Mouse (Mus musculus) small intestine, adult 2 months (tissue): ENCODE results near the gene Ephx1. TPM values are rescaled to one million over a fixed set of nuclear protein-coding genes. Genes with fewer than 3 reads are reported as not detected.
A peak's percentile ranks its signal among the peaks of the same experiment; 100 is the strongest.
"Not testable (repeated sequence)": the region's sequence is repeated elsewhere in the genome, so short reads cannot be mapped to it uniquely, and the experiment has no call there.

Experiments
- H3K27ac ChIP-seq: fragments of 200-500 bp; 2 replicates; pipeline ENCODE4 v1.5.1; 2012; ENCODE audit warnings: low read depth, low read length, control low read depth, inconsistent platforms; ENCODE audit not compliant: insufficient read depth
- H3K27me3 ChIP-seq: fragments of 200-500 bp; 2 replicates; pipeline ENCODE4 v1.6.1; 2012; ENCODE audit warnings: mild to moderate bottlenecking, moderate library complexity, low read length, inconsistent platforms; ENCODE audit not compliant: control insufficient read depth, insufficient read depth
- H3K36me3 ChIP-seq: fragments of 200-500 bp; 2 replicates; pipeline ENCODE4 v1.6.1; 2012; ENCODE audit warnings: mild to moderate bottlenecking, low read length, control low read depth, inconsistent platforms; ENCODE audit not compliant: control insufficient read depth, insufficient read depth
- H3K4me1 ChIP-seq: fragments of 200-500 bp; 2 replicates; pipeline ENCODE4 v1.6.1; 2012; ENCODE audit warnings: low read length, inconsistent platforms, mixed read lengths; ENCODE audit not compliant: control insufficient read depth, insufficient read depth, insufficient read length
- H3K4me3 ChIP-seq: fragments of 200-500 bp; 2 replicates; pipeline ENCODE4 v1.5.1; 2012; ENCODE audit warnings: low read depth, mild to moderate bottlenecking, control low read depth, inconsistent platforms, low read length, moderate library complexity
- CTCF ChIP-seq: fragments of 200-500 bp; IDR thresholded peaks from 2 replicates; pipeline ENCODE4 v1.5.1; 2012; ENCODE audit warnings: low read depth, mild to moderate bottlenecking, control low read depth, inconsistent platforms, low read length, moderate library complexity, mixed read lengths; ENCODE audit not compliant: insufficient replicate concordance, insufficient read length; ENCODE audit errors: extremely low read depth
- POLR2A ChIP-seq: fragments of 200-500 bp; IDR thresholded peaks from 2 replicates; pipeline ENCODE4 v1.6.1; 2012; ENCODE audit warnings: low read depth, mild to moderate bottlenecking, control low read depth, inconsistent platforms, low read length, moderate library complexity
- WGBS: fragments of 180-500 bp; shearing (Covaris S2); methylation state at CpG from one replicate; pipeline ENCODE4 v1.1.7; 2018; 5-methylcytosine and 5-hydroxymethylcytosine counted together
- polyA plus RNA-seq: library from polyadenylated mRNA; depleted of rRNA; stranded (reverse); fragments of >200 nt; gene quantifications from 2 replicates; pipeline ENCODE4 v1.2.3, GENCODE M21; 2012

Gene Ephx1
- polyA plus RNA-seq, 1 experiment, result 10.0 TPM

DNA sequence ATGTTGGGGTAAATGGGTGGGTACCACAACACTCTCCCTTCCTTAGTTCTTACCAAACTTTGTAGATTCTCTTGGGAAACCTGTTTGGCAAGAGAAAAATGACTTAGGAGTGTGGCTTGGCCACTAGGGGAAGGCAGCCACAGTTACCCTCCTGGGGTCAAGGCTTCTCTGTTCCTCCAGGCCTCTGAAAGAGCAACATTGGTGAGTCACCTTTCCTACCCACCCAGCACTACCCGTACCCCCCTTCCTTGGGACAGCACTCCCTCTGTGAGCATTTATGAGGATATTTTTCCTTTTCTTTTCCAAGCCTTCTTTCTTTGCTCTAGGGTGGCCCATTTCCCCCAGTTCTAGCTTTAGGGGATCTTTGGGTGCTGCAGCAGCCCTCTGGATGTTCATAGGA lies 76.8 kb downstream of the Ephx1 start:
- peaks cover 29% of the 10 kb centered on the region for H3K4me1 ChIP-seq
- no peak overlapping the region for H3K27ac ChIP-seq
- 35% methylated on average over 1 of the region's 1 CpGs for WGBS
- H3K27me3 ChIP-seq, result no peaks in the 10 kb centered on the region
- no peak for TF ChIP-seq POLR2A
- no peak for TF ChIP-seq CTCF
- no peak overlapping the region for H3K4me3 ChIP-seq
- 0 out of 2 replicates have a peak, but pooled peaks cover 1% of the 10 kb centered on the region for H3K36me3 ChIP-seq

DNA sequence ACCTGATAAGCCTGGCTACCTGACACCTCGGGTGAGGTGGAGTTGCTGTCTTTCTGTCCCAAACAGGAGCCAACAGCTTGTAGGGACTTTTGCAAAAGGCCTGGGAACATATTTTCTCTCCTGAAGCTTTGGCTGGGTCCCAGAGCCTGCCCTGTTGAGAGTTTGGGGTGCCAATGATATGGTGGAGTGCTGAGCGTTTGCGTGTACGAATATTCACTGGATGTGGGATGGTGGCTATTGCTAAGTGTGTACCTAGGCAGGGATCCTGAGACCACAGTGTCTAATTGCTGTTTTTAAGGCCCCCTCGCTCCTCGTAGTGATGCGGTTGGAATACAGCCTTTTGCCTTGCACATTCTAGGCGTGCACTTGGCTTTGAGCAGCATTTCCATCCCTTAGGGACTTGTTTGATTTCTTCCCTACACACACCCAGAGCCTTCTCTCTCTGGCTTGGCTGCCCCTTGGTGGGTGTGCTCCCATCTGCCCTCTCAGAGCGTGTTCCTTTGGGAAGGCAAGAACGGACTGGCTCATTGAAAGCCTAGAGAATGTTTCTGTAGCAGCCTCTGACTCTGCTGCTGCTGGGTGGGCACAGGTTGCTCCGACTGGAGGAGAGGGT lies 77.6 kb downstream of the Ephx1 start:
- H3K27me3 ChIP-seq, result no peaks in the 10 kb centered on the region
- TF ChIP-seq CTCF (no peak), POLR2A (no peak)
- WGBS, result 42% methylated on average over 11 of the region's 11 CpGs
- H3K36me3 ChIP-seq, result no peaks in the 10 kb centered on the region
- H3K27ac ChIP-seq, result peak overlapping the region; percentile 77
- peaks cover 29% of the 10 kb centered on the region for H3K4me1 ChIP-seq
- H3K4me3 ChIP-seq, result peak overlapping the region; percentile 80

DNA sequence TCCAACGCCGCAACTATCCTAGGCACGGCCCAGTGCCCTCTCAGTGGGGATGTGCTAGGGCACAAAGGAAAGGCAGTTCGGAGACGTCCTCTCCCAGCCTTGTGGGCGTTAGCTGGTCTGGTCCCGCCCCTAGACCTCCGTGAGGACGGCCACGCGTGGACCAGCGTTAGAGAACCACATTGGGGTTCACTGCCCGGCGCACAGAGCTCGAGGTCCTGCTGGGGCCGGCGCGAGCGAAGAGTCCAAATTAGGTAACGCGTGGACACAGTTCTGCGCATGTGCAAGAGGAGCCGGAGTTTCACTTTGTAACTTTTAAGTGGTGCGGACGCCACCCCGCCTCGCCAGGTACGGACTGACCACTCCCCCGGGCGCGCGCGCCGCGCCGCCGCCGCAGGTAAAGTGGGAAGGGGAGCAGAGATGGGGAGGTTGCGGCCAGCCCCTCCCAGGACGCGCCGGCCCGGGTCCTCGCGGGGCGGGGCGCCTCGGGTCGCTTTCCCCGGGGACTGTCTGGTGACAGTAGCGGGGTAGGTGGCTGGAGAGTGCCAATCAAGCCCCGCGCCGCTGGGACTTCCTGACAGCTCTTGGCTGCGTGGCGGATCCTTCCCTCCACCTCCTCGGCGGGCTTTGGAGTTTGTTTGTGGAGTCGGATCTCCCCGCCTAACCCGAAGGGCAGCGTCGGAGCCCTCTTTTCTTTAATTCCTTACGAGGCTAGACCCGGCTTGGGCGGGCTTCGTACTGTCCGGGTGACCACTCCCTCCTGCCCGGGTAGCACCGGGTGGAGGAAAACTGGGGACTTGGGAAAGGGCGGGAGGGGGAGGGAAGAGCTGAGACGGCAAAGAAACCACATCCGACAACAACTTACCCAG lies 78.3 kb downstream of the Ephx1 start, which contains the start of gene Tmem63a:
Gene Tmem63a, plus strand, starts transcription at position 179 of the 866 bp plus-strand sequence.
- TF ChIP-seq CTCF, result no peak
- TF ChIP-seq POLR2A, result peak; percentile 69
- WGBS, result under 1% methylated on average over 73 of the region's 73 CpGs
- peaks cover 26% of the 10 kb centered on the region for H3K4me1 ChIP-seq

DNA sequence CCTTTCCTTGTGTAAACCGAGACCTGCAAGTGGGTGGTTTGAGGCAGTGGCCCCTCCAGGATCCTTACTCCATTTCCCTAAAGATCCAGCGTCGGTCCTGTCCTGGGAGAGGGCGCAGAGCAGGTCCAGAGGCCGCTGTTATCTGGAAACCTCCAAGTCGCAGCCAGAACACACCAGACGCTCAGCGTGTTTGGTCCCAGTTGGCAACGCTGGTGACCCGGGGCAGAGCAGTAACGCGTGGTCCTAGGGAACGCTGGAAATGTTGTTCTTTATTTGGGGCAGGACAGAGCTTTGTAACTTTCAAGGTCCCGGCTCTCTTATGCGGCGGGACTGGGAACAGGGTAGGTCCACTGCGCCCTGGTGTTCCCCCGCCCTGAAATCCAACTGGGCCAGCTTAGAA lies 79.0 kb downstream of the Ephx1 start:
- no peaks in the 10 kb centered on the region for H3K36me3 ChIP-seq
- 3% methylated on average over 18 of the region's 18 CpGs for WGBS
- peaks cover 24% of the 10 kb centered on the region for H3K4me1 ChIP-seq
- peak overlapping the region; percentile 80 for H3K4me3 ChIP-seq
- H3K27me3 ChIP-seq, result no peaks in the 10 kb centered on the region
- peak overlapping the region; percentile 77 for H3K27ac ChIP-seq
- no peak for TF ChIP-seq CTCF
- TF ChIP-seq POLR2A, result no peak

More for the DNA sequence above, 78.3 kb downstream of the Ephx1 start, which contains the start of gene Tmem63a:
- Histone ChIP-seq H3K27me3 (no peaks in the 10 kb centered on the region), H3K27ac (peak within 1 kb of the TSS; percentile 77), H3K36me3 (no peaks in the 10 kb centered on the region), H3K4me3 (peak within 1 kb of the TSS; percentile 80)

DNA sequence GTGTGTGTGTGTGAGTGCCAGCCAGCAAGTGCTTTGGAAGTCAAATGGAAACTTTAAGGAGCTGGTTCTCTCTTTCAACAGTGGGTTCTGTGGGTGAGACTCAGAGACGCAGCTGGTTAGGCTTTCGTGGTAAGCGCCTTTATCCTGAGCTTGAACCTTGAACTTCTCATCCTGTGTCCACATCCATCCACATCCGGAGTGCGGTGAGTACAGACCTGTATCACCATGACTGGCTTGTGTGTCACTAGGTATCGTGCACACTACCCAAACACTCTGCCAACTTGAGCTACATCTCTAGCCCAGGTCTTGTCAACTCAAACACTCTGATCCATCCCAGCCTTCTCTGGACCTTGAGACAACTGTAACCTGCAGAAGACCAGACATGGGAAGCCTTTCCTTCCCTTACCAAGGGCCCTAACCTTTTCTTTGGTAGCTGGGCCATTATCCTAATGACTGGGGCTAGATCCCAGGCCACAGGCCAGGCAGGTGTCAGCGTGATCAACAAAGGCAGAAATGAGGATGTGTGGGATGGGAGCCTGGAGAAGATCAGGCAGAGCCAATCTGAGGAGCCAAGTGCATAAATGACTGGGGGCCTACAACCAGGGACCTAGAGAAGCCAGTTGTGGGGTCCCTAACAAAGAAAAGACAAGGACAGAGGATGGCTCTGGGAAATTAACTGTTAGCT lies 79.8 kb downstream of the Ephx1 start:
- Histone ChIP-seq H3K36me3 (no peaks in the 10 kb centered on the region), H3K4me1 (peaks cover 16% of the 10 kb centered on the region), H3K27me3 (no peaks in the 10 kb centered on the region), H3K4me3 (no peak overlapping the region), H3K27ac (0 out of 2 replicates have a peak overlapping the region, but pooled peaks have one; percentile 77)
- 47% methylated on average over 7 of the region's 7 CpGs for WGBS
- TF ChIP-seq POLR2A (no peak), CTCF (no peak)

DNA sequence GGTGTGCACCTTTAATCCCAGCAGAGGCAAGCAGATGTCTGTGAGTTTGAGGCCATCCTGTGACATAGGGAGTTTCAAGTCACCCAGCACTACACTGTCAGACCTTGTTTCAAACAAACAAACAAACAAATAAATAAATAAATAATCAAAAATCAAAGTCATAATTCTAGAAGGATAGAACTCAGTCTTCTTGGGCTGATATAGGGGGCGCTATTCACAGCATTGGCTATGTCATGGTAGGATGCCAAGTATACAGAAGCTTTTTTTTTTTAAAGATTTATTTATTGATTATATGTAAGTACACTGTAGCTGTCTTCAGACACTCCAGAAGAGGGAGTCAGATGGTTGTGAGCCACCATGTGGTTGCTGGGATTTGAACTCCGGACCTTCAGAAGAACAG lies 81.9 kb downstream of the Ephx1 start:
- H3K27ac ChIP-seq, H3K4me3 ChIP-seq, H3K27me3 ChIP-seq, H3K4me1 ChIP-seq, H3K36me3 ChIP-seq: not testable (repeated sequence)
- 86% methylated on average over 2 of the region's 2 CpGs for WGBS

DNA sequence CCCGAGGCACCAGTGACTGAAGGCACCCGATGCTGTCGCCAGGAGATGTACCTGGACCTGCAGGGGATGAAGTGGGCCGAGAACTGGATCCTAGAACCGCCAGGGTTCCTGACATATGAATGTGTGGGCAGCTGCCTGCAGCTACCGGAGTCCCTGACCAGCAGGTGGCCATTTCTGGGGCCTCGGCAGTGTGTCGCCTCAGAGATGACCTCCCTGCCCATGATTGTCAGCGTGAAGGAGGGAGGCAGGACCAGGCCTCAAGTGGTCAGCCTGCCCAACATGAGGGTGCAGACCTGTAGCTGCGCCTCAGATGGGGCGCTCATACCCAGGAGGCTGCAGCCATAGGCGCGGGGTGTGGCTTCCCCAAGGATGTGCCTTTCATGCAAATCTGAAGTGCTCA lies 83.1 kb downstream of the Ephx1 start:
- H3K36me3 ChIP-seq, H3K4me1 ChIP-seq, H3K27ac ChIP-seq, H3K27me3 ChIP-seq, H3K4me3 ChIP-seq: not testable (repeated sequence)
- 90% methylated on average over 13 of the region's 13 CpGs for WGBS

DNA sequence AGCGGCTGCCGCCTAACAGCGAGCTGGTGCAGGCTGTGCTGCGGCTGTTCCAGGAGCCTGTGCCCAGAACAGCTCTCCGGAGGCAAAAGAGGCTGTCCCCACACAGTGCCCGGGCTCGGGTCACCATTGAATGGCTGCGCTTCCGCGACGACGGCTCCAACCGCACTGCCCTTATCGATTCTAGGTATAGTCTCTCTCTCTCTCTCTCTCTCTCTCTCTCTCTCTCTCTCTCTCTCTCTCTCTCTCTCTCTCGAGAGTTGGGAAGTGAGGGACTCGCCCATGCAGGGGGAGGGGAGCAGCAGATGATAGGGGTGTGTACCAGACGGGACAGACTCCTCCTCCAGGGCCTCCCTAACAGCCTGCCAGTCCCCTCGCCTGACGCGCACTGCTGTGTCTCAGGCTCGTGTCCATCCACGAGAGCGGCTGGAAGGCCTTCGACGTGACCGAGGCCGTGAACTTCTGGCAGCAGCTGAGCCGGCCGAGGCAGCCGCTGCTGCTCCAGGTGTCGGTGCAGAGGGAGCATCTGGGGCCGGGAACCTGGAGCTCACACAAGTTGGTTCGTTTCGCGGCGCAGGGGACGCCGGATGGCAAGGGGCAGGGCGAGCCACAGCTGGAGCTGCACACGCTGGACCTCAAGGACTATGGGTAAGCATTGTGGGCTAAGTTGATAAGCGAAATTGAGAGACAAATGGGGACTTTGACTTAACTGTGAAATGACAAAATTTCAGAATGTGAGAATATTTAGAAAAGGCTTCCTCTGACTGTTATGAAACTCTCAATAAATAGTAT lies 83.9 kb downstream of the Ephx1 start:
- not testable (repeated sequence) for H3K27ac ChIP-seq, H3K4me1 ChIP-seq, H3K36me3 ChIP-seq, H3K27me3 ChIP-seq
- WGBS, result 3% methylated on average over 41 of the region's 41 CpGs
- H3K4me3 ChIP-seq, result peak overlapping the region; percentile 60
